Mouse (Mus musculus): ENCODE data around the gene Olfr843.

The Olfr843 gene

GRCm38 (mm10) chr9:19251887-19252286 is at the start of gene Olfr843:
Gene Olfr843, minus strand, starts transcription at chr9:19251987.
- no peak for DNase-seq (ENCODE audit: low spot score in 2 of 2)
